Mouse (Mus musculus) ES-Bruce4 (cell line): ENCODE data around the gene Nanos3.

Source experiments
- CTCF ChIP-seq: IDR thresholded peaks from one replicate; pipeline ENCODE4 v1.8.1; 2011; ENCODE audit warnings: low read depth, low read length
- POLR2A ChIP-seq: IDR thresholded peaks from one replicate; pipeline ENCODE4 v1.8.1; 2011; ENCODE audit warnings: low read length; ENCODE audit not compliant: insufficient read depth

- no peak for TF ChIP-seq CTCF
- no peak for TF ChIP-seq POLR2A
These were observed 1.5 kb downstream of the Nanos3 start for GRCm38 (mm10) chr8:84183261-84184084.
